Mouse (Mus musculus): ENCODE results near the gene Tbp. TPM values are rescaled to one million over a fixed set of nuclear protein-coding genes. Genes with fewer than 3 reads are reported as not detected.
A peak's percentile ranks its signal among the peaks of the same experiment; 100 is the strongest.

Gene Tbp
- polyA plus RNA-seq, 1 experiment from 2014 or later = 69.9 TPM

DNA sequence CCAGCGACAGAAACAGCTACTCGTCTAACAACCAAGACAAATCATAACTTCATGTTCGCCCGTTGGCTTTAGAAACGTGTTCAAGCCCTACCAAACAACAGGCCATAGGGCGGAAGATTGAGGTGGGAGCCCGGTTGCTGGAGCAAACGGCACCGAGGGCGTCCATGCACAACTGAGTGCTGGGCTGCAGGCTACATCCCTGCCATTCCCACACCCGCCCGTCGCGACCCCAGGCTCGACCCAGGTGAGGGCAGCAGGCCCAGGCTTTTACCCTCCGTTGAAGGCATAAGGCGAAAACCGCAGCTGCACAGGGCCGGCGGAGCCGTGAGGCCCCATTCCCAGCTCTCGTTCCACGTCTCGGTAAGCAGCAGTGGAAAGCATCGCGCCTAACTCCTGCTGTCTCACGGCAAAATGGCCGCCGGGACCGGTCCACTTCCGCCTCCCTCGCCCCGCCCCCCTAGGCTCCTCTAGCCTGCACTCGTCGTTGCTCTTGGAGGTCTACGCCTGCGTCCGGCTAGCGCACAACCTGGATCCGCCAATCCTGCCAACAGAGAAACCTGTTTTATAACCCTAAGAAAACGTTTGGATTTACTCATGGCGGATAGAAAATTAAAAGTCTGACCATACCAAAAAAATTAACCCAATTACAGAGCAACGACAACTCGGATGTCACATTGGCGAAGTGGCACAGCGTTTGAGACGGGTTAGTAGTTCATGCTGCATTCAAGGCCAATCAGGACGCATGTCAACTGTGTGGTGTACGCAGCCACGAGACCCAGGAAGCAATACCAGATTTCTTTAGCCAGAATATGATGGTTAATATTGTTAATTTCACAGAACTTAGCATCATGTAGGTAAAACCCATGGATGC lies 1.6 kb upstream of the Tbp start:
- Histone ChIP-seq H3K9me3 (ENCODE audit: control insufficient read depth, low read length) (no peaks in the 10 kb centered on the region), H3K9ac (replicated peaks; ENCODE audit: low read depth, low read length) (peak overlapping the region; percentile 68)

DNA sequence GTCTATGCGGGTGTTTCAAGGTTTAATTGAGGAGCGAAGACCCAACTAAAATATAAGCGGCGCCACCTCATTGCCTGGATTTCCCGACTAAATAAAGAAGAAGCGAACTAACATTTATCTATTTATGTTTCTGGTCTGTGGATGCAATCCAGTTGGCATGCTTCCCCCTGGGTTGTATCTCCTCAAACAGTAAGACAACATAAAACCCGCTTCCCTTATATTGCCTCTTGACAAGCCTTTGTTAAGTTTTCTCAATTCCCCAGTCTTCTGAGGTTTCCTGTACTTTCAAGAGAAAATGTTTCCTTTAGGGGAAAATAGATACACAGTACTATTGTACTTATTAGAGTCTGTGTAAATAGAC lies 955 bp upstream of the Tbp start:
- peak overlapping the region; percentile 67; the same call in 1 of the 2 replicates for H3K27ac ChIP-seq (ENCODE audit: low read depth, low read length)
- H3K4me1 ChIP-seq (ENCODE audit: control insufficient read depth, insufficient read depth, low read length) = peaks cover 27% of the 10 kb centered on the region
- H3K4me3 ChIP-seq (ENCODE audit: low read depth, low read length) = peak overlapping the region; percentile 76
- no peaks in the 10 kb centered on the region for H3K9me3 ChIP-seq (ENCODE audit: control insufficient read depth, low read length)
- H3K27me3 ChIP-seq (ENCODE audit: control insufficient read depth, insufficient read depth, low read length) = no peaks in the 10 kb centered on the region
- H3K9ac ChIP-seq (replicated peaks; ENCODE audit: low read depth, low read length) = 0 out of 2 replicates have a peak overlapping the region, but pooled peaks have one; percentile 30
- peaks cover 10% of the 10 kb centered on the region for H3K36me3 ChIP-seq (ENCODE audit: control insufficient read depth, insufficient read depth, low read length)
- no peak for ATAC-seq (ENCODE audit: low read depth)
- H3K4me2 ChIP-seq (ENCODE audit: low read depth, low read length) = peak overlapping the region; percentile 78
- WGBS = 47% methylated on average over 7 of the region's 7 CpGs

More for the DNA sequence above, 1.6 kb upstream of the Tbp start:
- peak; percentile 94 for ATAC-seq (ENCODE audit: low read depth)
- peaks cover 13% of the 10 kb centered on the region for H3K36me3 ChIP-seq (ENCODE audit: control insufficient read depth, insufficient read depth, low read length)
- H3K4me3 ChIP-seq (ENCODE audit: low read depth, low read length) = peak overlapping the region; percentile 76
- peak overlapping the region; percentile 78 for H3K4me2 ChIP-seq (ENCODE audit: low read depth, low read length)
- H3K27ac ChIP-seq (ENCODE audit: low read depth, low read length) = peak overlapping the region; percentile 85
- whole genome bisulfite sequencing = under 1% methylated on average over 50 of the region's 50 CpGs
- no peaks in the 10 kb centered on the region for H3K27me3 ChIP-seq (ENCODE audit: control insufficient read depth, insufficient read depth, low read length)
- peaks cover 27% of the 10 kb centered on the region for H3K4me1 ChIP-seq (ENCODE audit: control insufficient read depth, insufficient read depth, low read length)

DNA sequence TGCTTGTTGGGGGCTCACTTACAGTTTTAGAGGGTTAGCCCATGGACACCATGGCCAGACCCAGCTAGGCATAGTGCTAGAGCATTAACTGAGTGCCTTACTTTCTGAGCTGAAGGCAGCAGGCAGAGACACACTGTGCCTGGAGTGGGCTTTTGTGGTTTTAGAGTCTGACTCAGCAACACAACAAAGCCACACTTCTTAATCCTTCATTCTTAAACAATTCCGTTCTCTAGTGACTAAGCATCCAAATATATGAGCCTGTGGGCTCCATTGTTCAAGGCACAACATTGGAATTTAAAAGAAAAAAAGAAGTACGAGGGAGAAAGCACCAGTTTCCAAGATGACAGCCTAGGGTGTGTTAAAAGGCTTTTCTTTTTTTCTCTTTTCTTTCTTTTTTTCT lies 11.0 kb downstream of the Tbp start:
- 21% methylated on average over 2 of the region's 2 CpGs for WGBS
- H3K4me2 ChIP-seq (ENCODE audit: low read depth, low read length) = no peak overlapping the region
- ATAC-seq (ENCODE audit: low read depth) = no peak

DNA sequence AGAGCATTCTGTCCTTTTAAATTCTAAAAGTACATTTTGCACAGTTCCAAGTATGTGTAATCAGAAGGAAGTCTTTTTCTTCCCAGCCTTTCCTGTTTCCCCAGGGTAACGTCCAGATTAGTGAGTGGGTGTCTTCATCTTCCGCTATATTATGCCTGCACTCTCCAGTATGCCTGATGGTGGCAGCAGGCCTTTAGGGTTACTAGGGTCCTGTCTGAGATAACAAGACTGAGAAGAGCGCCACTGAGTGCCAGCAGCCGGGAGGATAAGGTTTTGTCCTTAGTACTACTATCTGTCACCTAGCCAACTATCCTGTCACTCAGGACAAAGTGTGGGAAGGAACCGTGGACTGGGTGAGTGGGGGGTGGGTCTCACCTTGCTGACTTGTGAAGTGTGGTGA lies 18.1 kb downstream of the Tbp start:
- Histone ChIP-seq H3K4me3 (ENCODE audit: low read depth, low read length) (no peak overlapping the region), H3K4me1 (ENCODE audit: control insufficient read depth, insufficient read depth, low read length) (no peaks in the 10 kb centered on the region), H3K9ac (replicated peaks; ENCODE audit: low read depth, low read length) (no peak overlapping the region), H3K27ac (ENCODE audit: low read depth, low read length) (no peak overlapping the region), H3K27me3 (ENCODE audit: control insufficient read depth, insufficient read depth, low read length) (no peaks in the 10 kb centered on the region), H3K9me3 (ENCODE audit: control insufficient read depth, low read length) (no peaks in the 10 kb centered on the region), H3K4me2 (ENCODE audit: low read depth, low read length) (no peak overlapping the region), H3K36me3 (ENCODE audit: control insufficient read depth, insufficient read depth, low read length) (peaks cover 77% of the 10 kb centered on the region)
- WGBS = 80% methylated on average over 5 of the region's 5 CpGs
- no peak for ATAC-seq (ENCODE audit: low read depth)

More for the DNA sequence above, 11.0 kb downstream of the Tbp start:
- Histone ChIP-seq H3K4me3 (ENCODE audit: low read depth, low read length) (no peak overlapping the region), H3K36me3 (ENCODE audit: control insufficient read depth, insufficient read depth, low read length) (peaks cover 71% of the 10 kb centered on the region), H3K9ac (replicated peaks; ENCODE audit: low read depth, low read length) (no peak overlapping the region), H3K9me3 (ENCODE audit: control insufficient read depth, low read length) (no peaks in the 10 kb centered on the region), H3K27ac (ENCODE audit: low read depth, low read length) (no peak overlapping the region), H3K27me3 (ENCODE audit: control insufficient read depth, insufficient read depth, low read length) (no peaks in the 10 kb centered on the region), H3K4me1 (ENCODE audit: control insufficient read depth, insufficient read depth, low read length) (no peaks in the 10 kb centered on the region)

DNA sequence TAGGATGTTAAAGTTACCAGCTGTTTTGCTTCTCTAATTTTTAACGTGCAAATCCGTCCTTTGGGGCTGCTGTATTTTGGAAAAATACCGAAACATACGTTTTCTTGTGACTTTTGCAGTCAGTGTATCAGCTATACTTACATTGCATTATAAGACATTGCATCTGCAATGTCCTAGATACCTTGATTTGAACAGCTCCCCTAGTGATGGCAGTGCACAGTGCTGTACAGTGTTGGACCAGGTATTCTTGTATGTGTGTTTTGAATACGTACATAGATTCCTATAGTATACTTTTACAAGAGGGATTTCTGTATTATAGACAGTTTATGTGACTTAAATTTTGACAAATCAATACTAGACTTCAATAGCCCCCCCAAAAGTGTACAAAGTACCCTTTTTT lies 18.5 kb downstream of the Tbp start:
- Histone ChIP-seq H3K9me3 (ENCODE audit: control insufficient read depth, low read length) (no peaks in the 10 kb centered on the region), H3K4me3 (ENCODE audit: low read depth, low read length) (no peak overlapping the region), H3K27me3 (ENCODE audit: control insufficient read depth, insufficient read depth, low read length) (no peaks in the 10 kb centered on the region), H3K9ac (replicated peaks; ENCODE audit: low read depth, low read length) (no peak overlapping the region), H3K4me2 (ENCODE audit: low read depth, low read length) (no peak overlapping the region), H3K36me3 (ENCODE audit: control insufficient read depth, insufficient read depth, low read length) (peaks cover 77% of the 10 kb centered on the region), H3K27ac (ENCODE audit: low read depth, low read length) (no peak overlapping the region), H3K4me1 (ENCODE audit: control insufficient read depth, insufficient read depth, low read length) (no peaks in the 10 kb centered on the region)
- ATAC-seq (ENCODE audit: low read depth) = no peak
- WGBS = 97% methylated on average over 5 of the region's 5 CpGs

DNA sequence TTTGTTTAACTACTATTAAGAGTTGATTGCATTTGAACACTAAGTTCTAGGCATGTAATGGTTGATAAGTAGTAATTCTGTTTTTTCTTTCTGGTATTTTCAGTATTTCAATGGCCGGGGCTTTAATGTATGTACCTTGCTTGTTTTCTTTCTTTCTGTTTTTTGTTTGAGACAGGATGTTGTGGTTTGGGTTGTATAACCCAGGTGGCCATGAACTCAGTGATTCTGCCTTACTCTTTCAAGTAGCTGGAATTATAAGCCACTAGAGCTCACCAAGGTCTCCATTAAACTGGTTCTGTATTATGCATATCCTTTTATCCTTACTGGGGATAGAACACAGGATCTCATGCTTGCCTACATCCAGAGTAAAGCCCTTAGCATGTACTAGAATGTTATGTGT lies 19.1 kb downstream of the Tbp start:
- no peak overlapping the region for H3K9ac ChIP-seq (replicated peaks; ENCODE audit: low read depth, low read length)
- WGBS = 96% methylated on average over 1 of the region's 1 CpGs
- peaks cover 77% of the 10 kb centered on the region for H3K36me3 ChIP-seq (ENCODE audit: control insufficient read depth, insufficient read depth, low read length)
- no peak for ATAC-seq (ENCODE audit: low read depth)
- H3K27ac ChIP-seq (ENCODE audit: low read depth, low read length) = no peak overlapping the region
- H3K4me2 ChIP-seq (ENCODE audit: low read depth, low read length) = no peak overlapping the region
- H3K27me3 ChIP-seq (ENCODE audit: control insufficient read depth, insufficient read depth, low read length) = no peaks in the 10 kb centered on the region
- no peak overlapping the region for H3K4me3 ChIP-seq (ENCODE audit: low read depth, low read length)
- no peaks in the 10 kb centered on the region for H3K4me1 ChIP-seq (ENCODE audit: control insufficient read depth, insufficient read depth, low read length)
- H3K9me3 ChIP-seq (ENCODE audit: control insufficient read depth, low read length) = no peaks in the 10 kb centered on the region

DNA sequence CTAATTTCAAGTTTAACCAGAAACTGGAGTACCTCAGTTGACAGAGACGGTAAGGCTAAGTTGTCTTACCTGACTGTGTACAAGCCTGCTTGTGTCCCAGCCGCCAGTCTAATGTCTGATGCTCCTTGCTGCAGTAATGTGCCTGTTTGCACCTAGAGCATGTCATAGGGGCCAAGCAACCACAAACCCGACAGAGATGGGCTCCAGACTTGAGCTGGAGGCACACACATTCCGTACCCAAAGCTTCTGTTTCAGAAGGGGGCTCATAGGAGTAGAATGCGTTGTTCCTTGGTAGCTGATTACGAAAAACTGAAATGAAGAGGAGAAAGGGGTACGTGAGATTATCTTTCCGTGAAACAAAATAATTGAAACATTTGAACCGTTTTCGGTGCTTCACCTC lies 26.6 kb downstream of the Tbp start:
- ATAC-seq (ENCODE audit: low read depth) = no peak
- Histone ChIP-seq H3K27ac (ENCODE audit: low read depth, low read length) (no peak overlapping the region; the same call in 1 of the 2 replicates), H3K9ac (replicated peaks; ENCODE audit: low read depth, low read length) (peak overlapping the region; percentile 83; the same call in 1 of the 2 replicates), H3K27me3 (ENCODE audit: control insufficient read depth, insufficient read depth, low read length) (no peaks in the 10 kb centered on the region), H3K9me3 (ENCODE audit: control insufficient read depth, low read length) (no peaks in the 10 kb centered on the region), H3K4me1 (ENCODE audit: control insufficient read depth, insufficient read depth, low read length) (peaks cover 14% of the 10 kb centered on the region), H3K4me3 (ENCODE audit: low read depth, low read length) (peak overlapping the region; percentile 86), H3K4me2 (ENCODE audit: low read depth, low read length) (peak overlapping the region; percentile 78), H3K36me3 (ENCODE audit: control insufficient read depth, insufficient read depth, low read length) (peaks cover 21% of the 10 kb centered on the region)
- WGBS = 15% methylated on average over 10 of the region's 10 CpGs

DNA sequence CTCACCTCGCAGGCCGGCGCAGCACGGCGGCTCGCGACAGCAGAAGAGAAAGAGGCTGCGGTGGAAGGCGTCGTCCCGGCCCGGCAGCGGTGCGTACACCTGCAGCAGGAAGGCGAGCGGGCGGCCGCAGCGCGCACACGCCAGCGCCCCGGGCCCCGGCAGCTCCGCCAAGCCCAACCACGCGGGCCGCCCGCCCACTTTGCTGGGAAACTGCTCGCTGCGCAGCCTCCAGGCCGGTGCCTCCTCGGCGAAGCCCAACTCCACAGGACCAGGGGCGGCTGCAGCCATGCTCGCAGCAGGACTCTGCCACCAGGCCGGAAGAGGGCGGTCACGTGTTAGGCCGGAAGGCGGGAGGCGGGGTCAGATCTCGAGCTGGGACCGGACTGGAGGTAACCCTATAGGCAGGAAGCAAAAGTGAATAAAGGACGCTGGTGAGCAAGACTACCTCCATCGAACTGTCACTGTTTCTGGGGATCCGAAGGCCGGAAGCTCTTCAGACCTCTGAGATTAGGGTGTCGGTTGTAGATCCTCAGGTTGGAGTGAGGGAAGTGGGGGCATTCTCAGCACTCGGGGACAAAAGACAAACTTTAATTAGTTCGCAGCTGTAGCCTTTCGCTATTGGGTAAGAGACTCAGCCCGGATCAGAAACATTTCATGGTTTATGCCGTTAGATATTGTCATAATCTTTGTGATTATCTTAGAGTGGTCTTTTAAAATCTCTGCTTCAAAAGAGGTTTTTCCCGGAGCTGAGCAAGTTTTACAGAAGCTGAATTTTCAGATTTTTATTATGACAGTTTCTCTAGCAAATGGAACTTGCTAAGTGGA lies 27.5 kb downstream of the Tbp start, which contains the start of gene Pdcd2:
Gene Pdcd2 (minus strand): TSS at position 316 of the 825 bp plus-strand sequence.
- Histone ChIP-seq H3K9ac (replicated peaks; ENCODE audit: low read depth, low read length) (peak within 1 kb of the TSS; percentile 83), H3K9me3 (ENCODE audit: control insufficient read depth, low read length) (no peaks in the 10 kb centered on the region)

DNA sequence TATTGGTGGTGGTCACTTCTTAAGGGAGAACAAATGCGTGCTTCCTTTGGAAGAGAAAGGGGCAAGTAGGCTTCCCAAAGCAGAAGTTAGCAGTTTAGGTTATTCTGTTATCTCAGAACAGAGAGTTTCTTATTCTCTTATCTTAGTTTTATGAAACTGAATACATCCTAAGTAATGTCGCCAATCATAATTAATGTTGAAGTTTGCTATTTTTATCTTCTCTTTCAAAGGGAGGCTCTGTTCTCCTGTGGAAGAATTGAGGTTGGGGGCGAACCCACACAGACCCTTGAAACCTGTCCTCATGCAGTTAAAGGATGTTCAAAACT lies 28.1 kb downstream of the Tbp start:
- Histone ChIP-seq H3K4me1 (ENCODE audit: control insufficient read depth, insufficient read depth, low read length) (peaks cover 14% of the 10 kb centered on the region), H3K36me3 (ENCODE audit: control insufficient read depth, insufficient read depth, low read length) (peaks cover 9% of the 10 kb centered on the region), H3K4me3 (ENCODE audit: low read depth, low read length) (peak overlapping the region; percentile 86), H3K4me2 (ENCODE audit: low read depth, low read length) (peak overlapping the region; percentile 78), H3K9ac (replicated peaks; ENCODE audit: low read depth, low read length) (peak overlapping the region; percentile 83), H3K27me3 (ENCODE audit: control insufficient read depth, insufficient read depth, low read length) (no peaks in the 10 kb centered on the region), H3K9me3 (ENCODE audit: control insufficient read depth, low read length) (no peaks in the 10 kb centered on the region), H3K27ac (ENCODE audit: low read depth, low read length) (no peak overlapping the region)
- 65% methylated on average over 3 of the region's 3 CpGs for WGBS
- ATAC-seq (ENCODE audit: low read depth) = no peak

More for the DNA sequence above, 27.5 kb downstream of the Tbp start, which contains the start of gene Pdcd2:
- Histone ChIP-seq H3K4me1 (ENCODE audit: control insufficient read depth, insufficient read depth, low read length) (peaks cover 14% of the 10 kb centered on the region), H3K27me3 (ENCODE audit: control insufficient read depth, insufficient read depth, low read length) (no peaks in the 10 kb centered on the region), H3K27ac (ENCODE audit: low read depth, low read length) (peak within 1 kb of the TSS; percentile 75), H3K4me2 (ENCODE audit: low read depth, low read length) (peak within 1 kb of the TSS; percentile 78), H3K4me3 (ENCODE audit: low read depth, low read length) (peak within 1 kb of the TSS; percentile 86), H3K36me3 (ENCODE audit: control insufficient read depth, insufficient read depth, low read length) (peaks cover 12% of the 10 kb centered on the region)
- ATAC-seq (ENCODE audit: low read depth) = peak; percentile 98
- 2% methylated on average over 50 of the region's 55 CpGs for WGBS
